In genomic region chr6:117652012-117652411, GRCm38 (mm10) we compare ENCODE assay signal across 19 mouse cellular contexts.
A peak's percentile ranks its signal among the peaks of the same experiment; 100 is the strongest.
DNase-seq lines count a peak whose midpoint lies in the region; ATAC-seq and TF ChIP-seq lines count a peak whose summit lies in the region.
"Had no signal": no experiment of that assay in that cellular context is flagged by ENCODE, and none has a peak within 500 bp of the region (broad histone marks: within the 10 kb centered on the region; RNA-seq: fewer than 3 reads in every experiment).

No protein-coding gene starts in this region.

- no peak for DNase-seq in liver, adult 2 months (ENCODE audit: extremely low read depth, low read depth, low spot score)
- DNase-seq in liver, postnatal 0 days = no peak
- DNase-seq in heart, embryonic 10.5 days (ENCODE audit: low spot score) = no peak
- peak; percentile 30 for DNase-seq in lung, postnatal 25 days (ENCODE audit: low spot score)
- DNase-seq in spleen, postnatal 14 days (ENCODE audit: low spot score in 2 of 2) = no peak
- no peak for DNase-seq in forebrain, embryonic 11.5 days (ENCODE audit: low spot score)
- DNase-seq in left cerebral cortex, postnatal 4 days = no peak
- DNase-seq: cerebellum, adult 11 months; cerebellum, postnatal 36 days; kidney, adult 2 months; kidney, postnatal 4 days; lung, embryonic 14.5 days; thymus, postnatal 14 days had no signal

- TF ChIP-seq CTCF in liver, adult 2 months (IDR thresholded peaks at IDR 0.05; ENCODE audit: low read depth, low read length) = no peak
- TF ChIP-seq CTCF in liver, postnatal 0 days (IDR thresholded peaks at IDR 0.05; ENCODE audit: low read depth) = no peak

- no peaks in the 10 kb centered on the region for H3K9me3 ChIP-seq in liver, postnatal 0 days (ENCODE audit: low read length)
- H3K9me3 ChIP-seq in heart, embryonic 10.5 days = no peaks in the 10 kb centered on the region
- no peaks in the 10 kb centered on the region for H3K9me3 ChIP-seq in forebrain, embryonic 11.5 days (ENCODE audit: control insufficient read depth, low read length)
- H3K9me3 ChIP-seq: embryonic facial prominence, embryonic 15.5 days; heart, embryonic 13.5 days had no signal

- H3K27ac ChIP-seq in liver, adult 2 months (replicated peaks; ENCODE audit: insufficient read depth, low read depth, low read length) = peak overlapping the region; percentile 18; the same call in 1 of the 2 replicates
- H3K27ac ChIP-seq in liver, postnatal 0 days (ENCODE audit: low read depth) = no peak overlapping the region
- peak overlapping the region; percentile 99 for H3K27ac ChIP-seq in brown adipose tissue, adult 24 weeks (replicated peaks; ENCODE audit: low read depth, low read length)
- 0 out of 2 replicates have a peak overlapping the region, but pooled peaks have one; percentile 22 for H3K27ac ChIP-seq in heart, embryonic 10.5 days
- H3K27ac ChIP-seq in forebrain, embryonic 11.5 days (ENCODE audit: low read depth, low read length) = no peak overlapping the region
- H3K27ac ChIP-seq: embryonic facial prominence, embryonic 15.5 days; heart, embryonic 13.5 days; hindbrain, embryonic 14.5 days; left cerebral cortex, adult 2 months had no signal

- TF ChIP-seq EP300 in liver, postnatal 0 days (IDR thresholded peaks at IDR 0.05; ENCODE audit: low read depth) = no peak

- intact Hi-C loops in left cerebral cortex, postnatal 4 days (cut with DNase I) = no loop called here

- H3K4me2 ChIP-seq in liver, postnatal 0 days (ENCODE audit: low read depth, low read length) = no peak overlapping the region
- H3K4me2 ChIP-seq in forebrain, embryonic 11.5 days (ENCODE audit: low read depth, low read length, severe bottlenecking) = no peak overlapping the region
- H3K4me2 ChIP-seq: embryonic facial prominence, embryonic 15.5 days; heart, embryonic 13.5 days; hindbrain, embryonic 14.5 days; lung, embryonic 14.5 days had no signal

- no peaks in the 10 kb centered on the region for H3K36me3 ChIP-seq in liver, adult 2 months (ENCODE audit: control insufficient read depth, insufficient read depth, low read length)
- H3K36me3 ChIP-seq in liver, postnatal 0 days (replicated peaks; ENCODE audit: insufficient read depth, low read length) = no peaks in the 10 kb centered on the region
- no peaks in the 10 kb centered on the region for H3K36me3 ChIP-seq in heart, embryonic 10.5 days
- no peaks in the 10 kb centered on the region for H3K36me3 ChIP-seq in forebrain, embryonic 11.5 days (ENCODE audit: control insufficient read depth, insufficient read depth, low read length)
- H3K36me3 ChIP-seq: embryonic facial prominence, embryonic 15.5 days; heart, embryonic 13.5 days had no signal

- 63% methylated on average over 3 of the region's 3 CpGs for WGBS in liver, adult 2 months
- WGBS in liver, postnatal 0 days (ENCODE audit: insufficient replicate concordance) = 32% methylated on average over 3 of the region's 3 CpGs
- WGBS in heart, embryonic 10.5 days = 27% methylated on average over 3 of the region's 3 CpGs
- 73% methylated on average over 3 of the region's 3 CpGs for WGBS in forebrain, embryonic 11.5 days

- no peak overlapping the region for H3K9ac ChIP-seq in liver, adult 2 months (ENCODE audit: low read depth, low read length)
- H3K9ac ChIP-seq in liver, postnatal 0 days (replicated peaks) = no peak overlapping the region
- no peak overlapping the region for H3K9ac ChIP-seq in forebrain, embryonic 11.5 days (ENCODE audit: low read length)
- H3K9ac ChIP-seq: embryonic facial prominence, embryonic 15.5 days; heart, embryonic 13.5 days; hindbrain, embryonic 14.5 days; lung, embryonic 14.5 days had no signal

- H3K4me1 ChIP-seq in liver, adult 2 months (ENCODE audit: control insufficient read depth, insufficient read depth, low read length) = peaks cover 7% of the 10 kb centered on the region; the same call in 1 of the 2 replicates
- H3K4me1 ChIP-seq in liver, postnatal 0 days (ENCODE audit: insufficient read depth) = peaks cover 4% of the 10 kb centered on the region; the same call in 1 of the 2 replicates
- H3K4me1 ChIP-seq in brown adipose tissue, adult 24 weeks (ENCODE audit: control insufficient read depth, insufficient read depth, insufficient read length, low read length) = peaks cover 16% of the 10 kb centered on the region
- peaks cover 8% of the 10 kb centered on the region; the same call in 1 of the 2 replicates for H3K4me1 ChIP-seq in heart, embryonic 10.5 days
- H3K4me1 ChIP-seq in forebrain, embryonic 11.5 days (replicated peaks; ENCODE audit: control insufficient read depth, insufficient read depth, low read length) = no peaks in the 10 kb centered on the region

- no peak for ATAC-seq in liver, postnatal 0 days
- no peak for ATAC-seq in forebrain, embryonic 11.5 days (replicated peaks; ENCODE audit: low FRiP score)
- ATAC-seq: forebrain, embryonic 14.5 days had no signal

- H3K27me3 ChIP-seq in liver, adult 2 months (ENCODE audit: control insufficient read depth, insufficient read depth, low read length) = no peaks in the 10 kb centered on the region
- no peaks in the 10 kb centered on the region for H3K27me3 ChIP-seq in liver, postnatal 0 days (ENCODE audit: insufficient read depth, low read length)
- peaks cover 35% of the 10 kb centered on the region for H3K27me3 ChIP-seq in heart, embryonic 10.5 days (ENCODE audit: insufficient read depth, poor library complexity, severe bottlenecking)
- H3K27me3 ChIP-seq in forebrain, embryonic 11.5 days (ENCODE audit: control insufficient read depth, insufficient read depth, low read length) = no peaks in the 10 kb centered on the region

- H3K4me3 ChIP-seq in liver, adult 2 months (ENCODE audit: insufficient read depth, low read depth, low read length) = no peak overlapping the region
- H3K4me3 ChIP-seq in liver, postnatal 0 days (ENCODE audit: low read depth, low read length) = no peak overlapping the region
- H3K4me3 ChIP-seq in brown adipose tissue, adult 24 weeks (ENCODE audit: insufficient read depth, low read depth, low read length) = no peak overlapping the region
- no peak overlapping the region for H3K4me3 ChIP-seq in heart, embryonic 10.5 days
- H3K4me3 ChIP-seq in forebrain, embryonic 11.5 days (ENCODE audit: low read depth, low read length) = no peak overlapping the region
- H3K4me3 ChIP-seq: embryonic facial prominence, embryonic 15.5 days; heart, embryonic 13.5 days; left cerebral cortex, adult 2 months had no signal

- no peak for TF ChIP-seq POLR2A in liver, adult 2 months (IDR thresholded peaks at IDR 0.05; ENCODE audit: extremely low read depth, insufficient read depth, low read length)

- no peaks in the 10 kb centered on the region for H3K79me2 ChIP-seq in liver, adult 2 months (ENCODE audit: control insufficient read depth, insufficient read depth, low read length)

Comparison
In these comparisons a context has a peak if more than half of its experiments do, and no peak if none do; other contexts are left out.
1. H3K27ac ChIP-seq: peak in liver, adult 2 months (single experiment), brown adipose tissue, adult 24 weeks (single experiment) and heart, embryonic 10.5 days (single experiment); none in liver, postnatal 0 days (single experiment) and forebrain, embryonic 11.5 days (single experiment).